Mouse (Mus musculus) liver, embryonic 11.5 days (tissue): ENCODE data around the gene Mia2. TPM values are rescaled to one million over a fixed set of nuclear protein-coding genes. Genes with fewer than 3 reads are reported as not detected.
A peak's percentile ranks its signal among the peaks of the same experiment; 100 is the strongest.

Source experiments
- ATAC-seq: fragments of 200-750 bp; cut with Nextera tagmentation; replicated peaks from 2 replicates; pipeline ENCODE4 v1.8.0; 2017; ENCODE audit warnings: moderate number of reproducible peaks, mild to moderate bottlenecking, moderate TSS enrichment, moderate library complexity; ENCODE audit not compliant: low FRiP score
- DNase-seq: peaks from one replicate; pipeline ENCODE4 v3.0.0-alpha.2; 2017; ENCODE audit warnings: low spot score
- H3K27ac ChIP-seq: fragments of 300-500 bp; sonication (generic); 2 replicates; pipeline ENCODE4 v1.5.1; 2014; ENCODE audit warnings: mild to moderate bottlenecking, low read depth, low read length, control low read depth
- H3K27me3 ChIP-seq: fragments of 300-500 bp; sonication (generic); replicated peaks from 2 replicates; pipeline ENCODE4 v1.6.1; 2014; ENCODE audit warnings: low read length, mixed read lengths; ENCODE audit not compliant: control insufficient read depth, insufficient read depth
- H3K36me3 ChIP-seq: fragments of 300-500 bp; sonication (generic); 2 replicates; pipeline ENCODE4 v1.6.1; 2014; ENCODE audit warnings: mild to moderate bottlenecking, low read length, moderate library complexity, mixed read lengths; ENCODE audit not compliant: control insufficient read depth, insufficient read depth
- H3K4me1 ChIP-seq: fragments of 300-500 bp; sonication (generic); replicated peaks from 2 replicates; pipeline ENCODE4 v1.6.1; 2014; ENCODE audit warnings: low read length, mixed read lengths; ENCODE audit not compliant: control insufficient read depth, insufficient read depth
- H3K4me2 ChIP-seq: fragments of 300-500 bp; sonication (generic); 2 replicates; pipeline ENCODE4 v1.6.1; 2014; ENCODE audit warnings: mild to moderate bottlenecking, control low read depth, moderate library complexity
- H3K4me3 ChIP-seq: fragments of 300-500 bp; sonication (generic); 2 replicates; pipeline ENCODE4 v1.5.1; 2014; ENCODE audit warnings: low read depth, low read length, control low read depth
- H3K9ac ChIP-seq: fragments of 300-500 bp; sonication (generic); 2 replicates; pipeline ENCODE4 v1.6.1; 2014; ENCODE audit warnings: low read depth, low read length, control low read depth
- H3K9me3 ChIP-seq: fragments of 300-500 bp; sonication (generic); 2 replicates; pipeline ENCODE4 v1.6.1; 2016; ENCODE audit warnings: low read length, inconsistent platforms, mixed read lengths; ENCODE audit not compliant: control insufficient read depth
- WGBS: fragments of 180-500 bp; shearing (Covaris S2); extraction: QIAGEN DNeasy Blood & Tissue Kit; methylation state at CpG from one replicate; pipeline ENCODE4 v1.1.7; 2014; 5-methylcytosine and 5-hydroxymethylcytosine counted together
- polyA plus RNA-seq: library from polyadenylated mRNA; unstranded; fragments of >200 nt; fragmentation: Nextera tagmentation; extraction: Ambion mirVana; gene quantifications from 2 replicates; pipeline ENCODE4 v1.2.1, GENCODE M21; 2014

The Mia2 gene
- polyA plus RNA-seq, 1 experiment from 2014 or later = 79.7 TPM

- DNase-seq (no peak), ATAC-seq (peak; percentile 93)
- Histone ChIP-seq H3K9me3 (no peaks in the 10 kb centered on the region), H3K4me2 (peak overlapping the region; percentile 41; the same call in 1 of the 2 replicates), H3K9ac (0 out of 2 replicates have a peak overlapping the region, but pooled peaks have one; percentile 30), H3K36me3 (peaks cover 4% of the 10 kb centered on the region; the same call in 1 of the 2 replicates), H3K4me3 (no peak overlapping the region), H3K27ac (peak overlapping the region; percentile 70), H3K27me3 (no peaks in the 10 kb centered on the region), H3K4me1 (peaks cover 13% of the 10 kb centered on the region)
- 49% methylated on average over 9 of the region's 9 CpGs for WGBS
These were observed 98.9 kb downstream of the Mia2 start for GRCm38 (mm10) chr12:59194341-59195003.

- Histone ChIP-seq H3K27ac (peak overlapping the region; percentile 70), H3K36me3 (peaks cover 5% of the 10 kb centered on the region; the same call in 1 of the 2 replicates), H3K4me2 (peak overlapping the region; percentile 41; the same call in 1 of the 2 replicates), H3K9ac (no peak overlapping the region), H3K4me3 (no peak overlapping the region), H3K27me3 (no peaks in the 10 kb centered on the region), H3K9me3 (no peaks in the 10 kb centered on the region), H3K4me1 (peaks cover 13% of the 10 kb centered on the region)
- DNase-seq (no peak), ATAC-seq (no peak)
- WGBS = 67% methylated on average over 4 of the region's 4 CpGs
These were observed 99.5 kb downstream of the Mia2 start for GRCm38 (mm10) chr12:59195065-59195464.

- Histone ChIP-seq H3K4me2 (no peak overlapping the region), H3K36me3 (peaks cover 5% of the 10 kb centered on the region; the same call in 1 of the 2 replicates), H3K4me3 (no peak overlapping the region), H3K9me3 (no peaks in the 10 kb centered on the region), H3K27me3 (no peaks in the 10 kb centered on the region), H3K9ac (no peak overlapping the region), H3K27ac (no peak overlapping the region), H3K4me1 (peaks cover 13% of the 10 kb centered on the region)
- DNase-seq (no peak), ATAC-seq (no peak)
- 91% methylated on average over 4 of the region's 4 CpGs for WGBS
These were observed 100.3 kb downstream of the Mia2 start for GRCm38 (mm10) chr12:59195941-59196340.

GRCm38 (mm10) chr12:59198750-59199149 lies 103.2 kb downstream of the Mia2 start:
- Histone ChIP-seq H3K4me2 (no peak overlapping the region), H3K4me1 (peaks cover 13% of the 10 kb centered on the region), H3K27me3 (no peaks in the 10 kb centered on the region), H3K27ac (no peak overlapping the region), H3K9ac (no peak overlapping the region), H3K9me3 (no peaks in the 10 kb centered on the region), H3K36me3 (peaks cover 5% of the 10 kb centered on the region; the same call in 1 of the 2 replicates), H3K4me3 (no peak overlapping the region)
- ATAC-seq (no peak), DNase-seq (no peak)
- WGBS = 66% methylated on average over 4 of the region's 4 CpGs

GRCm38 (mm10) chr12:59199361-59199760 lies 103.8 kb downstream of the Mia2 start:
- Histone ChIP-seq H3K4me1 (peaks cover 12% of the 10 kb centered on the region), H3K36me3 (peaks cover 8% of the 10 kb centered on the region; the same call in 1 of the 2 replicates), H3K4me3 (no peak overlapping the region), H3K27ac (no peak overlapping the region), H3K27me3 (no peaks in the 10 kb centered on the region), H3K4me2 (no peak overlapping the region), H3K9ac (no peak overlapping the region), H3K9me3 (no peaks in the 10 kb centered on the region)
- no peak for DNase-seq
- 92% methylated on average over 2 of the region's 2 CpGs for WGBS
- ATAC-seq = no peak

- no peaks in the 10 kb centered on the region for H3K9me3 ChIP-seq
- ATAC-seq (no peak), DNase-seq (no peak)
- no peak overlapping the region for H3K27ac ChIP-seq
- no peaks in the 10 kb centered on the region; the same call in 1 of the 2 replicates for H3K4me1 ChIP-seq
- no peak overlapping the region for H3K4me3 ChIP-seq
- no peak overlapping the region for H3K9ac ChIP-seq
- WGBS = 92% methylated on average over 6 of the region's 6 CpGs
- no peak overlapping the region for H3K4me2 ChIP-seq
- peaks cover 4% of the 10 kb centered on the region; the same call in 1 of the 2 replicates for H3K36me3 ChIP-seq
- H3K27me3 ChIP-seq = no peaks in the 10 kb centered on the region
These were observed 110.0 kb downstream of the Mia2 start for GRCm38 (mm10) chr12:59205571-59205970.

- Histone ChIP-seq H3K4me2 (no peak overlapping the region), H3K27ac (no peak overlapping the region), H3K36me3 (peaks cover 4% of the 10 kb centered on the region; the same call in 1 of the 2 replicates), H3K27me3 (no peaks in the 10 kb centered on the region), H3K9ac (no peak overlapping the region), H3K4me3 (no peak overlapping the region), H3K9me3 (no peaks in the 10 kb centered on the region), H3K4me1 (no peaks in the 10 kb centered on the region; the same call in 1 of the 2 replicates)
- ATAC-seq (no peak), DNase-seq (no peak)
- WGBS = 80% methylated on average over 4 of the region's 4 CpGs
These were observed 110.8 kb downstream of the Mia2 start for GRCm38 (mm10) chr12:59206208-59206999.

GRCm38 (mm10) chr12:59207000-59207390 lies 111.4 kb downstream of the Mia2 start:
- 47% methylated on average over 3 of the region's 3 CpGs for WGBS
- H3K27ac ChIP-seq = no peak overlapping the region
- no peak for ATAC-seq

More at GRCm38 (mm10) chr12:59207000-59207390, 111.4 kb downstream of the Mia2 start:
- Histone ChIP-seq H3K27me3 (no peaks in the 10 kb centered on the region), H3K9me3 (no peaks in the 10 kb centered on the region), H3K4me3 (no peak overlapping the region), H3K4me1 (no peaks in the 10 kb centered on the region; the same call in 1 of the 2 replicates), H3K4me2 (no peak overlapping the region), H3K9ac (no peak overlapping the region), H3K36me3 (peaks cover 4% of the 10 kb centered on the region; the same call in 1 of the 2 replicates)
- no peak for DNase-seq
